Mouse (Mus musculus): ENCODE measurements around the gene Ephb1. TPM values are rescaled to one million over a fixed set of nuclear protein-coding genes. Genes with fewer than 3 reads are reported as not detected.

The Ephb1 gene
- total RNA-seq, 2 experiments from 2014 or later = 29.6 to 32.5 TPM

- no peak for DNase-seq (ENCODE audit: low spot score in 2 of 2)
- intact Hi-C loops (cut with DNase I) = no loop called here
These were observed 243.0 kb downstream of the Ephb1 start for GRCm38 (mm10) chr9:102111471-102111870.

GRCm38 (mm10) chr9:102107978-102108377, 246.5 kb downstream of the Ephb1 start:
- intact Hi-C loops (cut with DNase I) = no loop called here
- peak; percentile 18 for DNase-seq (ENCODE audit: low spot score in 2 of 2)

GRCm38 (mm10) chr9:102107213-102107612, 247.3 kb downstream of the Ephb1 start:
- intact Hi-C loops (cut with DNase I) = no loop called here

GRCm38 (mm10) chr9:102096825-102097224, 257.7 kb downstream of the Ephb1 start:
- intact Hi-C loops (cut with DNase I) = no loop called here
- DNase-seq (ENCODE audit: low spot score in 2 of 2) = no peak

More at GRCm38 (mm10) chr9:102107213-102107612, 247.3 kb downstream of the Ephb1 start:
- no peak for DNase-seq (ENCODE audit: low spot score in 2 of 2)

GRCm38 (mm10) chr9:102088598-102088997, 265.9 kb downstream of the Ephb1 start:
- DNase-seq (ENCODE audit: low spot score in 2 of 2) = no peak
- intact Hi-C loops (cut with DNase I) = no loop called here

- intact Hi-C loops (cut with DNase I) = no loop called here
- DNase-seq (ENCODE audit: low spot score in 2 of 2) = peak in 1 of 2 experiments; percentile 42
These were observed 268.3 kb downstream of the Ephb1 start for GRCm38 (mm10) chr9:102086053-102086706.

GRCm38 (mm10) chr9:102085477-102085876, 269.0 kb downstream of the Ephb1 start:
- intact Hi-C loops (cut with DNase I) = no loop called here
- no peak for DNase-seq (ENCODE audit: low spot score in 2 of 2)

GRCm38 (mm10) chr9:102080934-102081333, 273.6 kb downstream of the Ephb1 start:
- intact Hi-C loops (cut with DNase I) = no loop called here
- DNase-seq (ENCODE audit: low spot score in 2 of 2) = no peak

- intact Hi-C loops (cut with DNase I) = no loop called here
- DNase-seq (ENCODE audit: low spot score in 2 of 2) = no peak
These were observed 275.3 kb downstream of the Ephb1 start for GRCm38 (mm10) chr9:102079151-102079550.

- DNase-seq (ENCODE audit: low spot score in 2 of 2) = no peak
- intact Hi-C loops (cut with DNase I) = no loop called here
These were observed 276.3 kb downstream of the Ephb1 start for GRCm38 (mm10) chr9:102078238-102078637.

- no peak for DNase-seq (ENCODE audit: low spot score in 2 of 2)
- intact Hi-C loops (cut with DNase I) = no loop called here
These were observed 279.0 kb downstream of the Ephb1 start for GRCm38 (mm10) chr9:102075539-102075938.

- intact Hi-C loops (cut with DNase I) = no loop called here
- DNase-seq (ENCODE audit: low spot score in 2 of 2) = no peak
These were observed 281.1 kb downstream of the Ephb1 start for GRCm38 (mm10) chr9:102073404-102073803.

GRCm38 (mm10) chr9:102069151-102069882, 285.2 kb downstream of the Ephb1 start:
- no peak for DNase-seq (ENCODE audit: low spot score in 2 of 2)
- intact Hi-C loops (cut with DNase I) = no loop called here

GRCm38 (mm10) chr9:102066601-102067000, 287.9 kb downstream of the Ephb1 start:
- intact Hi-C loops (cut with DNase I) = no loop called here
- no peak for DNase-seq (ENCODE audit: low spot score in 2 of 2)

- intact Hi-C loops (cut with DNase I) = no loop called here
- DNase-seq (ENCODE audit: low spot score in 2 of 2) = no peak
These were observed 308.6 kb downstream of the Ephb1 start for GRCm38 (mm10) chr9:102045886-102046285.

GRCm38 (mm10) chr9:102045111-102045861, 309.2 kb downstream of the Ephb1 start:
- no peak for DNase-seq (ENCODE audit: low spot score in 2 of 2)
- intact Hi-C loops (cut with DNase I) = no loop called here

- intact Hi-C loops (cut with DNase I) = no loop called here
- no peak for DNase-seq (ENCODE audit: low spot score in 2 of 2)
These were observed 315.3 kb downstream of the Ephb1 start for GRCm38 (mm10) chr9:102039011-102039733.

GRCm38 (mm10) chr9:102036132-102036531, 318.4 kb downstream of the Ephb1 start:
- intact Hi-C loops (cut with DNase I) = no loop called here
- DNase-seq (ENCODE audit: low spot score in 2 of 2) = no peak

- no peak for DNase-seq (ENCODE audit: low spot score in 2 of 2)
- intact Hi-C loops (cut with DNase I) = no loop called here
These were observed 321.3 kb downstream of the Ephb1 start for GRCm38 (mm10) chr9:102033231-102033630.

- intact Hi-C loops (cut with DNase I) = no loop called here
- DNase-seq (ENCODE audit: low spot score in 2 of 2) = no peak
These were observed 322.1 kb downstream of the Ephb1 start for GRCm38 (mm10) chr9:102032376-102032775.

Measured in left cerebral cortex, postnatal 36 days (tissue).